Mouse (Mus musculus) left cerebral cortex, adult 2 months (tissue): Measurements from ENCODE around the gene Wdr83. TPM values are rescaled to one million over a fixed set of nuclear protein-coding genes. Genes with fewer than 3 reads are reported as not detected.
"Not testable (repeated sequence)": the region's sequence is repeated elsewhere in the genome, so short reads cannot be mapped to it uniquely, and the experiment has no call there.

Source experiments
- DNase-seq, 2 experiments: peaks; one replicate each; pipeline ENCODE4 v3.0.0; 2021 to 2022; ENCODE audit warnings: low spot score in 2 of 2, mixed read lengths in 1 of 2; ENCODE audit errors: extremely low spot score in 1 of 2
- H3K27ac ChIP-seq: fragments of 200-600 bp; 2 replicates; pipeline ENCODE4 v1.8.1; 2022
- H3K4me3 ChIP-seq: fragments of 200-600 bp; 2 replicates; pipeline ENCODE4 v1.8.1; 2022
- CTCF ChIP-seq: fragments of 200-600 bp; IDR thresholded peaks from 2 replicates; pipeline ENCODE4 v1.8.1; 2022; ENCODE audit warnings: antibody characterized with exemption, mild to moderate bottlenecking, moderate library complexity
- intact Hi-C: fragments of 180-260 bp; cut with DNase I; formaldehyde crosslinking; loops from one replicate; pipeline ENCODE4 v1.15.1; 2025
- total RNA-seq, 2 experiments: library from RNA; stranded (reverse); gene quantifications; 2 replicates each; pipeline ENCODE4 v1.2.3; 2021

Wdr83 gene
- total RNA-seq, 2 experiments from 2014 or later = 25.5 to 27.8 TPM

- TF ChIP-seq CTCF = no peak
- Histone ChIP-seq H3K27ac (no peak overlapping the region), H3K4me3 (no peak overlapping the region)
- DNase-seq = no peak
- intact Hi-C loops = no loop called here
These were observed 13.9 kb upstream of the Wdr83 start for GRCm38 (mm10) chr8:85095051-85095450.

- intact Hi-C loops = no loop called here
These were observed 10.5 kb upstream of the Wdr83 start for GRCm38 (mm10) chr8:85091526-85092090.

DNA sequence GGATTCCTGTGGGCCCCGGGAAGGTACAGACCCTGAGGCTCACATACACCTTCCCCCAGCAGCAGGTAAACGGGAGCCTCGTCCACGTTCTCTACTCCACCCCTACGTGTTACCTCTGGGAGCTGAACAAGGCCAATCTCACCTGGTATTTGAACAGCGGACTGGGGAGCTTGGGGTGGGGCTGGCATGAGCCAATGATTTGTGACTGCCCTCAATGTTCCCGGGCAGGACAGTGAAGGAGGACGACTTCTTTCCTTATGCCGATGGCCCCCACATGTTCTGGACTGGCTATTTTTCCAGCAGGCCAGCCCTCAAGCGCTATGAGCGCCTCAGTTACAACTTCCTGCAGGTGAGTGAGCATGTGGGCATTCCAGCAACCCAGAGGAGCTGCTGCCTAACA is 9.8 kb upstream of the Wdr83 start:
- no peak for DNase-seq
- no peak for TF ChIP-seq CTCF
- H3K4me3 ChIP-seq = no peak overlapping the region
- no peak overlapping the region for H3K27ac ChIP-seq
- intact Hi-C loops = no loop called here

More at GRCm38 (mm10) chr8:85091526-85092090, 10.5 kb upstream of the Wdr83 start:
- Histone ChIP-seq H3K4me3 (no peak overlapping the region), H3K27ac (no peak overlapping the region)
- no peak for DNase-seq
- no peak for TF ChIP-seq CTCF

- no peak for TF ChIP-seq CTCF
- H3K4me3 ChIP-seq = no peak overlapping the region
- DNase-seq = no peak
- intact Hi-C loops = no loop called here
- H3K27ac ChIP-seq = no peak overlapping the region
These were observed 7.7 kb upstream of the Wdr83 start for GRCm38 (mm10) chr8:85088771-85089170.

DNA sequence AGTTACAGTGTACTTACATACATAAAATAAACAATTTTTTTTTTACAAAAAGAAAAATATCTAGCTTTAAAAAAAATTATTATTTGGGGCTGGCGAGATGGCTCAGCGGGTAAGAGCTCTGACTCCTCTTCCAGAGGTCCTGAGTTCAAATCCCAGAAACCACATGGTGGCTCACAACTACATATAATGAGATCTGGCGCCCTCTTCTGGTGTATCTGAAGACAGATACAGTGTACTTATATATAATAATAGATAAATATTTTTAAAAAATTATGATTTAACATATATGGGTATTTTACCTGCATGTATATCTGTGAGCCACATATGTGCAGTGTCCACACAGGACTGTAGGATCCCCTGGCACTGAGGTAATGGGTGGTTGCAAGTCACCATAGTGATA is 5.1 kb upstream of the Wdr83 start:
- H3K27ac ChIP-seq = no peak overlapping the region
- TF ChIP-seq CTCF = peak; percentile 46
- intact Hi-C loops = no loop called here
- no peak overlapping the region for H3K4me3 ChIP-seq
- no peak for DNase-seq

DNA sequence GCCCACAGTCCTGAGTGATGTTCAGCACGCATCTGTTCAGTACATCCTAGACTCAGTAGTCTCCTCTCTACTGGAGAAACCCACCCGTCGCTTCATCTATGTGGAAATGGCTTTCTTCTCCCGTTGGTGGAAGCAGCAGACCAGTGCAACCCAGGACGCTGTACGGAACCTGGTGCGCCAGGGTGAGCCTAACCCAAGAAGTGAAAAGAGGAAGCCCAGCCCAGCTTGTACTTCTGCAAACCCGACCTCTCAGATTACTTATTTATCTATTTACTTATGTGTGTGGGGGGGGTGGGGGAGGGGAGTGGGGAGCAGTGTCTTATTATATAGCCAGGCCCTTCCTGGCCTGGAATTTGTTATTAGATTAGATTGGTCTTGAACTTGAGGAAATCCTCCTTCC is 3.5 kb upstream of the Wdr83 start:
- Histone ChIP-seq H3K4me3 (no peak overlapping the region), H3K27ac (no peak overlapping the region)
- no peak for TF ChIP-seq CTCF
- intact Hi-C loops = loop anchor here (5.0 kb wide), 1 partner anchor 213 kb away; the partner anchor contains the start of genes Orc6 and Vps35
- DNase-seq = no peak

DNA sequence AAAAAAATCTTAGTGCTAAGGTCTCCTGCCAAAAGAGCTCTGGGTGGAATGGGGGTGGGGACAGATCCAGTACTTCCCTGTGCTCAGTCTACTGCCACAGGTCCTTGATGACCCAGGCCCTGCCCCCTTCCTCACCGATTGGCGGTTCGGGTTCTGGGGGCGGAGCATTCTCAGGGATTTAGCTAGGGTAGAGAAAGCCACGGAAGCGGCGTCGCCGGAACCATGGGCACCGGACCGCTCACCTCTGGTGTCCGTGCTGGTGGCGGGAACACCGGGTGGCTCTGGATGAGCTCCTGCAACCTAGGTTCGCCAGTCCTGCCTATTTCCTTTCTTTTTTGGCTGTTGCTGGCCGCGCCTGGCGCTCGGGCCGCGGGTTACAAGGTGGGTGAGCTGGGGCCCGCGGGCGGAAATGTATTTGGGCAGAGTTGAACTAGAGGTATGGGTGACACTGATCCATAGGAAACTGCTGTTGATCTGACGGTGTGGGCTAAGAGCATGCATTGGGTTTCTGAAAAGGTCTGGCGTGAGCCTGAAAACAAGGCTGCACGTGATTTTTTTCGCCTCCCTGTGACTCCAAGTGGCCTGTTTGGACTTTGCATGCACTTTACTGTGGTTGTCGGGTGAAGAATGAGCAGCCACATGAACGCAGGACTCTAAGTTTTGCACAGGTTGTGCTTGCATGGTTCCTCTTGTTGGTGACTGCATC is 2.2 kb upstream of the Wdr83 start, which contains the start of gene Man2b1:
Gene Man2b1 (plus strand): TSS at position 163 of the 706 bp plus-strand sequence.
- intact Hi-C loops = loop anchor here (5.0 kb wide), 1 partner anchor 214 kb away; the partner anchor contains the start of genes Orc6 and Vps35
- H3K4me3 ChIP-seq = peak within 1 kb of the TSS; percentile 68
- H3K27ac ChIP-seq = peak within 1 kb of the TSS; percentile 51
- peak; percentile 37 for TF ChIP-seq CTCF
- peak; percentile 83 to 87 for DNase-seq

GRCm38 (mm10) chr8:85082169-85082568 is 1.1 kb upstream of the Wdr83 start:
- intact Hi-C loops = loop anchor here (5.0 kb wide), 1 partner anchor 215 kb away; the partner anchor contains the start of genes Orc6 and Vps35
- not testable (repeated sequence) for H3K27ac ChIP-seq, DNase-seq, H3K4me3 ChIP-seq

- H3K27ac ChIP-seq = peak within 1 kb of the TSS; percentile 92
- H3K4me3 ChIP-seq = peak within 1 kb of the TSS; percentile 87
- DNase-seq = peak; percentile 44 to 55
- no peak; the same call in 1 of the 2 replicates for TF ChIP-seq CTCF
- intact Hi-C loops = loop anchor here (5.0 kb wide), 1 partner anchor 217 kb away; the partner anchor contains the start of genes Orc6 and Vps35
These were observed 432 bp downstream of the Wdr83 start, which contains the start of gene Wdr83os for GRCm38 (mm10) chr8:85080532-85081215. TSS of gene Wdr83os (plus strand) at chr8:85080740.

DNA sequence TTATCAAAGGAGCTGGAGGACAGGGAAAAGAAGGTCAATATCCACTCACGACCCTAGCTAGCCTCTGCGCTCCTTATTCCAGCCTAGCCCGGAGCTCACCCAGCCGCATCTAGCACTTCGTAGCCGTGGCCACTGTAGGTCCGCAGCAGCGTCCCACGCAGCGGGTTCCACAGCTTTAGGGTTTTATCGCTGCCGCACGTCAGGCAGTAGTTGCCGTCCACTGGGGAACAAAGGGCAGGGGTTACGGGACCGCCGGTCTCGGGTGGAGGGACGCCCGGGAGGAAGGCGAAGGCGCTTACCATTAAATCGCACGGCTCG is 933 bp downstream of the Wdr83 start:
- DNase-seq = no peak
- intact Hi-C loops = loop anchor here (5.0 kb wide), 1 partner anchor 217 kb away; the partner anchor contains the start of genes Orc6 and Vps35
- no peak for TF ChIP-seq CTCF
- Histone ChIP-seq H3K27ac (peak overlapping the region; percentile 92), H3K4me3 (peak overlapping the region; percentile 87)

DNA sequence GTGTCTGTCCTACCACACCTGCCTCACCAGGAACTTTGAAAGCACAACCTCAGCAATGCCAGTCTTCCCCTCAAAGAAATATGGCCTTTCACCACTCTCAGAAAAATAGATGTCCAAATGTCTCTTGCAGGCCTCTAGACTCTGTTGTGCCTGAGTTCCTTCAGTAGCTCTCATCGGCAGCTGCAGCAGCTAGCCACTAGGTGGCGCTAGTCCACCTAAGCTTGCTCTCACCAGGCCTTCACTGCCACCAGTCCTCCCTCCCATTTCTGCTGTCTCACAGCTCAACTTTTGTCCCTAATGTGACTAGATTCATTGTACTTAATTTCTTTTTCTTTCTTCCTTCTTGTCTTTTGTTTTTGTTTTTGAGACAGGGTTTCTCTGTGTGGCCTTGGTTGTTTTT is 4.1 kb downstream of the Wdr83 start:
- peak; percentile 99 for TF ChIP-seq CTCF
- H3K4me3 ChIP-seq = no peak overlapping the region
- DNase-seq = peak; percentile 75 to 81
- intact Hi-C loops = loop anchor here (2.0 kb wide), 1 partner anchor 94 kb away; no protein-coding TSS in a partner anchor
- no peak overlapping the region for H3K27ac ChIP-seq

DNA sequence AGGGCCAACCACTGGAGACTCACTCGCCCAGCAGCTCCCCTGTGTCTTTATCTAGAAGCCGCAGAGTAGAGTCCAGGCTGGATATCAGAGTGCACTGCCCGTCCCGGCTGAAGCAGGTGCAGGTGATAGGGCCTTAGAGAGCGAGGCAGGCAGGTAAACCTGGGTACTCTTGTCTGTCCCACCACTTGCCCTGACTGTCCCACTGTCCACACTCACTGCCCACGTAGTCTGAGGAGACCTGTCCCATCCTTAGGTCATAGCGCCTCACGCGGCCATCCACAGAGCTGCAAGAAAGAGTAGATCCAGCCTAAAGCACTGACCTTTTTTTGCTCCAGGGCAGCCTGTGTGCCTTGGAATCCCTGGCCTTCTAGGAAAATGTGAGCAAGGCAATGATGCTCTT is 5.1 kb downstream of the Wdr83 start:
- Histone ChIP-seq H3K27ac (no peak overlapping the region), H3K4me3 (no peak overlapping the region)
- peak in 1 of 2 experiments; percentile 33 for DNase-seq
- TF ChIP-seq CTCF = peak; percentile 44
- intact Hi-C loops = loop anchor here (2.0 kb wide), 1 partner anchor 95 kb away; no protein-coding TSS in a partner anchor
